Mouse (Mus musculus) embryo, embryonic 10.5 days (tissue): ENCODE results near the gene Ifnb1.

ENCODE experiments used
- DNase-seq: peaks from one replicate; pipeline ENCODE4 v3.0.0-alpha.2; 2015; ENCODE audit warnings: low spot score

Gene Ifnb1

DNA sequence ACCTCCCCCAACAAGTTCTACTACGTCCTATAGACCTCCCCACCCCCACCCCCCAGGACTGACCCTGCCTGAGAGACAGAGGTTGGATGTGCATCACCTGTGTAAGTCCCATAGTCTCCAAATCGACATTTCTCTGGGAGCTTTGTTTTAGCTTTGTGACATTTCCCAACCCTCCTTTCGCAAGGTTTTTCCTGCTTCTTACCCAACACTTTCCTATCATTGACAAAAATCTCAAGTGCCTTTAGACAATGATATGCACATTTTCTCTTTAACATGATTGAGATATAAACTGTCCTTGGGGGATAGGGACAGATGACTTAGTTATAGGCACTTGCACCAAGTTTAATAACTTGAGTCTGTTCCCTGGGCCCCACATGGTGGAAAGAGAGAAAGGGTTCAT is 21.3 kb downstream of the Ifnb1 start:
- DNase-seq = no peak

DNA sequence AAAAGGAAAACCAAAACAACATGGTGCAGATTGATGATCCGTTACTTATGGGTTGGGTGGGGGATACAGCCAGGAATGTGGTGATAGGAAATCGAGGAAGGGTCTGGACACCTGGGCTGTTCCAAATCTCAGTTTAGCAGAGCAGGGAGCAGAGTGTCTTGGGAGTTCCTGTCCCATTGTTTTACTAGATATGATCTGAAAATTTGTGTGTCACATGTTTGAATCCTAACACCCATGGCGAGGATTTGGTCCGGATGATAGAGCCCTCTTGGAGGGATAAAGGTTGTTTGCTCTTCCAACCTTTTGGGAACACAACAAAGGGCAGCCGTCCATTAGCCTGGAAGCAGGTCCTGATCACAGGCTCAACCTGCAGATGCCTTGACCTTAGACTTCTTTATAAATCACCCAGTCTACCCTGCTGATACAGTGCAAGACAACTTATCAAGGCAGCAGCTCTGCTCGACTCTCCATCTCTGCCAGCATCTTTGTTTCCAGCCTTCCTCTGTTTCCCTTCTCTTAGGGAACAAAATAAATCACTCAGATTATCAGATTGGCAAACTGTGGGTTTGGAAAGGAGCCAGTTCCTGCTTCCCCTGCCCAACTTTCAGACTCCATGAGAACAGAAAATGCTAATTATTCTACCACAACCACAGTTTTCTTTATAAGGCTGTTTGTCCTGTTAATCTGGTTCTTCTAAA is 26.1 kb downstream of the Ifnb1 start:
- DNase-seq = no peak

DNA sequence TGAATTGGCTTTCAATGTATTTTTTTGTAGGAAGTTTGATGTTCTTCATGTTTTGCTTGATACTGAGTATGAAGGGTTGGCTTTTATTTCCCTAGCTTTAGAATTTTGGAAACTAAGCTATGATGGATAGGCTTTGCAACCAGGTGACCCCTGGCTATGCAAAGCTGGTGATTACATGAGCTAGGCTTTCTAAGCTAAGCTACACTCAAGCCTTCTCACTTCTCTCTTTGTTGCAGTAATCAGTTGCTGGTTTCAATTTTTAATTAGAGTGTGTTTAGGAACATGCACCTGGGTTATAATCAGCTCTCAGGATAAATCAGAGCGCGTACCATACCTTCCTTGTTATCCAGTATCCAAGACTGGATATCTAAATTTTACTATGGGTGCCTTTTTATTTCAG is 33.0 kb downstream of the Ifnb1 start:
- DNase-seq = no peak

DNA sequence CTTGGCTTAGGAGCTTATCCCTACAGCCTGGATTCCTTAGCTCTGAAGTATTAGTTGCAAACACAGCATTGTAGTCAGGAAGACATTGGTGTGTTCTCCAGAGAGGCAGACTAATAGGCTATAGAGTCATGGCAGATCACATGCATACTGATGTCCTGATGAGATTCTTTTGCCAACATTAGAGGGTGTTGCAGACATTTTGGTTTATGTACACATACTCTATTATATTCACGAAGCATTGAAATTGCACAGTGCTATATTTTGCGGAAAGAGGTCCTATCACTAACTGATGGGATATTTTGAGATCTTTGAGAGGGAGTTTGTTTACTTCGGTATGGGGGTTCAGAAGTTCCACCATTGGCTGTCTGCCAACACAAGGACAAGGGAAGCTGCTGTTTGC is 34.5 kb downstream of the Ifnb1 start:
- DNase-seq = no peak

DNA sequence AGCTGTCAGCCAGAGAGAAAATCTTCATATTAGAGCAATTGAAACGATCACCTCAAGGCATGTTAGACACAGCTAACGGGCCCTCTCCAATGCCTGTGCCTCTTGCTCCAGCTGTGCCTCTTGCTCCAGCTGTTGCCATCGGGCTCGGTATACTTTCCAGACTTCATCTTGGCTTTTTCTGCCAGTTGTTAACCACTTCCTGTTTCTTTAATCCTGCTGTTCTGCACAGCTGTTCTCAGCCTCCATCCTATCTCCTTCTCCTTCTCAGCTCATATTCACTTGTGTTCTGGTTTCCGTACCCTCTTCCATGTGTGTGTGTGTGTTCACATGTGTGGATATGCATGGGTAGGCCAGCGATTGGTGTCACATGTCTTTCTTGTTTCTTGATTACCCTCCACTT is 42.4 kb downstream of the Ifnb1 start:
- DNase-seq = no peak

DNA sequence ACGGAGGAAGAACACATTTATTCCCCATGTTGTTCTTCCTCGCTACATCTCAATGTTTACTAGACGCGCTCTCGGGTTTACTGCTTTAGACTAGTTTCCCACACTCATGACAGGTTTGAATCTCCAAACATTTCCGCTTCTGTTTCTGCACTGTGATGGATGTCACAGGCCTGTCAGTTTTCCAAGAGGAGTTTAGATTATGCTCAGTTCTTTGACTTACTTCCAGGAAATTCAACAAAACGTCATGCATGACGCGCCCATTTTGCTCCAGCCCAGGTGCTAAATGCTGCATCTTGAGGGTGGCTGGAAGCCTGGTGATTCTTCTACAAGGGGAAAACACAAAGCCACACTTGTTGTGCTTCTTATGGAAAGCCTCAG is 43.8 kb downstream of the Ifnb1 start:
- no peak for DNase-seq

DNA sequence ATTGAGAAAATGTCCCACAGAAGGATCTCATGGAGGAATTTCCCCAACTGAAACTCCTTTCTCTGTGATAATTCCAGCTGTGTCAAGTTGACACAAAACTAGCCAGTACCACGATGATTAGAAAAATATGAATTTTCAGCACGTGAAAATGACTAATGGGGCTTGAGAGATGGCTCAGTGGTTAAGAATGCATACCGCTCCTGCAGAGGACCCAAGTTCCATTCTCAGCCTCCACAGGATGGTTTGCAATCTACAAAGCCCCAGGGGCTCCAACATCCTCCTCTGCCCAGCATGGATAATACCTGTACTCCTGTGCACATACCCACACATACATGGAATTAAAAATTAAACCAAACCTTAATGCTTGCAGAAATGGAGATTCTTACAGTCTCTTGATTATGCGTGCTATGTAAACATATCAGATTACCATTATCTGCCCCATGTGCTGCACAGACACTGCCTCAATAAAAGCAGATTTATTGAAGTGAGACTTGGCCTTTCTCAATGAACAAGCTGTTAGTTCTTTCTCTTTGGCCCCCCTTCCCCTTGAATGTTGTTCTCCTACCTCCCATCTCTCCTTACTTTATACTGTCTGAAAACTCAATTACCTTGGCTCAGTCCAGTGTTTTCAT is 44.3 kb downstream of the Ifnb1 start:
- peak; percentile 8 for DNase-seq

DNA sequence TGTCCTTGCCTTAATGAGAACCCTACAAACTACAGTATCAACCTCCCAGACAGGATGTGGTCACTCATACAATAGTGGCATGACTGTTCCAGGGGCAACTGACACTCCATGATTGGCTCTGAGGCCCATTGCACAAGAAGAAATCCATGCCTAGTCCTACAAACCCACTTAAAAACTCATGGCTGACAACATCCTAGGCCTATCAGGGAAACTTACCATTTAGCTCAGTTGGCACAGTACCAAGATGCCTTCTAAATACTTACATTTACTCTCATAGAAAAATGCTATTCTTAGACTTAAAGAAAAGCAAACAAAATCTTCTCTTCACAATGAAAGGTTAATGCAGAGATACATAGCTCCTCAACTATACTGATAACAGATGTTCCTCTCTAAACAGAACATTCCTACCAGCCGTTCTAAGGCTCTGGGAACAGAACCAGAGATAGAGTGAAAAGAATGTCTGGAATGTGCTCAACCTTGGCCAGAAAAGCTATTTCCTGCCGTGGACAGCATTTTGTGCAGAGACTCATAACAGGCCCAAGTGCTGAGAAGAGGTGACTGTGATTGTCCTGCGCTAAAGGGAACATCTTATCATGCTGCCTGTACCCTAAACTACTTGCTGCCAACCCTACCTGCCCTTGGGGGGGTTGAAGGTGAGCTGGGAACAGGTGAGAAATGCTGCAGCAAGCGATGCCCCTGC is 45.9 kb downstream of the Ifnb1 start:
- DNase-seq = peak; percentile 15

DNA sequence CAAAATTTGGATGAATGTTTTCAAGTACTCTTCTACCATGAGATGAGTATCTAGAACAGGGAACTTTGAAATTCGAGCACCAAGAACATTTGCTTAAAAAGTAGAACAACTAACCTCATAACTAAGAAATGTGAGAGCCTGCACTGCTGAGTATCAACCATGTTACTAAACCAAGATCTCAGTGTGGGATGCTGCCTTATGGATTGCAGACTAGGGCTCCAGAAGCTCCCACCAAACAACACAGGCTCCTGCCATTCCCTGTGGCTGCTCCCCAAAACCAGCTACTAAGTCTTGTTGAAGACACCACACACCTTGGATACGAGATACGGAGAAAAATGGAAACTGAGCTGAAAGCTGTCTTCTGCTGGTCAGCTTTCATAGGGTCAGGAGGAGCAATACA is 46.5 kb downstream of the Ifnb1 start:
- DNase-seq = no peak
